Mouse (Mus musculus) spleen, postnatal 36 days (tissue): Measurements from ENCODE around the gene Ablim1.

Source experiments
- DNase-seq, 2 experiments: peaks; one replicate each; pipeline ENCODE4 v3.0.0; 2022; ENCODE audit warnings: low spot score in 2 of 2, mixed read lengths in 1 of 2

Ablim1 gene

DNA sequence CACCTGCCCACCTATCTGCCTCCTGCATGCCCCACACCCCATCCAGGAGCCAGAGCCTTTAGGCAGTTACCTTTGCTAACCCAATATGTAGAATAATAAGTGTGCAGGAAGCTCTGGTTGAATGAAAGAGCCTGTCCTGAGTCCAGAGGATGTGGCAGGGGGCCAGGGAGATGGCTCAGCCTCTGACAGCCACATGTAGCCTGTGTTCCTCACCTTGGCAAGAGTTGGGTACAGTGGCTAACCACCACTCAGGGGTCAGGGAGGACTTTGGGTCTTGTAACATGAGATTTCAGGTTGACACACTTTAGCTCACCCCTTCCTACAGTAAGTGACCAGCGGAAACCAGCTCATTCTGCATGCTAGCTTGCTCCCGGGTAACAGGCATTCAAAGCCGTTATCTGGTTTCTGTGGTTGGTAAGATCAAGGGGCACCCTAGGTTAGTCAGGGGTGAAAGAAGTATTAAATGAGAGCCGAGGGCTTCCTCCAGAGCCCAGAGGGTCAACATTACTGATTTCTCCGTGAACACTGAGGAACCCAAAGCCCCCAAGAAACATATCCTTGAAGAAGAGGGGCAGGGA, 210.5 kb downstream of the Ablim1 start:
- no peak for DNase-seq

DNA sequence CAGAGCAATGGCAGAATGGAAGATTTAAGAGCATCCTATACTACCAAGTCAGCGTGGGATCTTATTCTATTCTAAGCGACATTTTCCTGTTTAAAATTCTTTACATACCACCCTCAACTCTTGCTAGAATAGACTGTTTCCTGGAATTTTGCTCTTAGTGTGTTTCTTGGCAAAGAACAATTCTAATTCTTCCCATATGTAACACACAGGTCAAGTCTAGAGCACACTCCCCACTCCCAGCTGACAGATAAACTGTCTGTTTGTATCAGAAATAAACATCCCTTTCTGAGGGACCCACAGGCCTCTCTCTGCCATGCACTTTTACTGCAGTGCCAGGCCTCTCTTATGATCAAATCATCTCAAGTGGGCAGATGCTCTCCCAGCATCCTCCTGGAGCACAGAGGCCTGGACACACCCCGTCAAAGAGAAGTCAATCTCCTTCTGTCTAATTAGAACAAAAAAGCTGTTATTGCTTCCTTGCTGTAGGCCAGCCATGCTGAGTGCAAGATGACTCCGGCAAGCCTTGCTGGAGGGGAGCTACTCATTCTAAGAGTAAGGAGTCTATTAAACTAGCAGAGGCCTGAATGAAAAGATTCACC, 211.3 kb downstream of the Ablim1 start:
- DNase-seq = no peak

DNA sequence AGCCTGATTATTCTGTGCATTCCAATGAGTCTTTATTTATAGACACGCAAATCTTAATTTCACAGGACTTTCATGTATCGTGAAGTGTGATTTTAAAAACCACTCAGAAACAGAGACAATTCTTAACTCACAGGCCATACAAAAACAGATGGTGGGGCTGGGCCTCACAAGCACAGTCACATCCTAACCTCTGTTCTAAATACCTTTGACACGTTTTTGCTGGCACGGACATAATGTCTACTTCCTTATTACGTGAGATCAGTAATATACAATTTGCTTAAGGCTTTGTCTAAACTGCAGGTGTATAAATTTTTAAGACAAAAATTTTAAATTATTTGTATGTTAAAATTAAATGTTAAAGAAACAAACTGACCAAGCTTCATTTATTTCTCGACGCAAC, 212.7 kb downstream of the Ablim1 start:
- no peak for DNase-seq

DNA sequence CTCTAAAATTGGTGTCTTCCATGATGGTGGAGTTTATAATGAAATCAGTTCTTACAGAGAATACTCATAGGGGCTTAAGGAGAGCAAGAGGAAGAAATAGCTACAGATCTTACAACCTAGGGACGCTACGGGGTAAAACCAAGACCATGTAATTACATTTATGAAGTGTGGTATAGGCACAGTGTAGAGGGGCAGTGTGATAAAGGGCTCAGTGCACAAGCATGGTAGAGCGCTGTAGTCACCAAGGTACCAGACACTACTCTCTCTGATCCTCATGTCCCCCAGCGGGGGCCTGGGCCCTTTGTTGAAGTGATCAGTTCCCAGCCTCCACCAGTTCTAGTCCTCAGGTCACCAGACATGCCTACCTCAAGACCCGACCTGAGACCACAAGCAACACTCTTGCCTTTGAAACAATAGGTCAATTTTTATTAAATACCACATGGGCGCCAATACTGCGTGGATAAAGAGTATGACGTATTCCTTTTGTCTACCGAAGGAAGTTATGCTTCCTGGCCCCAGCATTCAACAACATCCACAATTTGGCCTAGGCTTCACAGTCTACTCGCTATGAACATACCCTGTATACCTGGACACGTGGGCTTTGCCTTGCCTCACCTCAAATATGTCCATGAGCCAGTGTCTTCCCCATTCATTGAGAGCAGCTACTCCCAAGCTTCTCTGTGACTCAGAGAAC, 213.8 kb downstream of the Ablim1 start:
- no peak for DNase-seq

DNA sequence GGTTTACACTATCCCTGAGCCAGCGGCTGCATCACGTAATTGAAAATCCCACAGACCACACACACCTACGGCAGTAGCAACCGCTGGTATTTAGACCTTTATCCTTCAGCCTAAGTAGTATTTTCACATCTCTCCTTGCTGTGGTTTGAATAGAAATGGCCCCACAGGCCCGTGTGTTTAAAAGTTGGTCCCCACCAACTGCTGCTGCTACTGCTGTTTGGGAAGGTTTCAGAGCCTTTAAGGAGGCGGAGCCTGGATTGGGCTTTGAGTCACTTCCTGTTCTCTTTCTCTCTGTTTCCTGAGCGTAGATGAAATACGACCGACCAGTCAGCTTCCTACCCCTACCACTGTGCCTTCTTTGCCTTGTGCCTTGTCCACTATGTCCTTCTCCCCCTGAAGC, 214.7 kb downstream of the Ablim1 start:
- no peak for DNase-seq

DNA sequence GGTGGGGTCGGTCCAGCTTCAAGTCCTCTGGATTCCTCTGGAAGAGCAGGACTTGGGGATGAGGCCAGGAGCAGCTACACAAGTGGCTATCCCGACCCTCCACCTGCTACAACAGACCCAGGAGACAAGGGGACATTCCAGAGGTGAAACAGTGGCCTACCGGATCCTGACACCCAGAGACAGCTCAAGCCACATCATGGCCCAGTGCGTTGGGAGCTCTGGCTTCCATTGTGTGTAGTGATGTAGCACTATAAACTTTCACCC, 215.7 kb downstream of the Ablim1 start:
- no peak for DNase-seq

DNA sequence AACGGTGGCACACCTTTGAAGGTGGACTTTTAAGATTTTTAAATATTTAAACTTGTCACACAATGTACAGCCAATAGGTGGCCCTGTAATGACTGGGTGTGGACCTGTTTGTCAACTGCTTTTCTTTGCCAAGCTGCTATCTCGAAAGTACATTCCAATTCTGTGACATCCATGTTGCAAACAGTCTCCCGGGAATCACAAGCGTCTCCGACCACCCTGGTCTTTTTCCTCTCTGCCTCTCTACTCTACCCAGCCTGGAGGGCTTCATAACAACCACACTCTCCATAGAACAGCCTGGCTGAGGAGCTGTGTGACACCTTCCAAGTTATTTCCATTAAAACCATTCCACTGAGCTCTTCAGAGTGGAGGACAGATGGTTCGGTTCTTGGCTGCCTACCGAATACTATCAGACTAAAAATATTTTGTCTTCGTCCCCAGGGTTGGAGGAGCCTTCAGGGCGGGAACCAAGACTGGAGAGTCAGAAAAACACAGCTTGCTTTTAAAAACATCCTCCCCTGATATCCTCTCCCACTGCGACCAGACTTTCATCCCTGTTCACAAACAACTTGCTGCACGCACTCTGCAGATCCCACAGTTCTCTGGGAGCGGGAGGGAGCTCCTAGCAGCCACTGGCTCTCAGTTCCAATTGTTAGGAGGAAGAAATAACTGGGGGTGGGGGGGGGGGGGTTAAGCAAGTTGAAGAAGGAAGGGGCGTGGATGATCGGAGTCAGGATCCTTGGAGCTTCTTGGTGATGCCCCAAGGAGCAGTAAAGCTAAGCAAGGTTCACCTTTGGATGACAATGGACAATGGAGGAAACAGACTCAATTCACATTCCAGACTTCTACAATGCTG, 216.3 kb downstream of the Ablim1 start:
- no peak for DNase-seq

DNA sequence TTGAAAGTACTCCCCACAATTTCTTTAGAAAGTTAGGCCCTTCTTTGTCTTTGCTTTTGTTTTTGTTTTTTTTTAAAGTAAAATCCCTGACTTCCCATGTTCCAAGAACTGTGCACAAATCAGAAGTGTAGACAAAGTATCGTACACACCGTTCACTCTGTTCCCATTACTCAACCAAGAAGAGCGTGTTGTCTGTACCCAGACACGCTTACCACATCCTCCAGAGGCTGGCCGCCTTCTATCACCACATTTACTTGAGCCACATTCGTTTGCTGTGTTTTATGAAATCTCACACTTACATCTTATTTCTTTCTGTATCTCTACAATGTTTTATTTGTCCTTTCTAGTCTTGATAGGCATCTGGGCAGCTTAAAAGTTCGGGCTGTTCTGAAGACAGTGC, 219.4 kb downstream of the Ablim1 start:
- DNase-seq = no peak

DNA sequence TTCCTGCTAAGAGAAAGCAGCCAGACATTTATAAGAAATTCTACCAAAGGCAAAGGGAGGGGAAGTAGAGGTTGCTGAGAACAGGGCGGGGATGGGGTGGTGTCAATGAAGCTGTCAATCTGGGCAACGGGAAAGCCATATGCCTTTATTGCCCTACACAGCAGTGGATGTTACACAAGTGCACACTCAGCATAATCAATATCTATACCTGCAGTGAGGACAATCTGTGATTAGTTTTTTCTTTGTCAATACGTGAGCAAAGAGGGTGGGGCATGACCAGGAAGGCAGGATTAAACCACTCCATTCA, 221.1 kb downstream of the Ablim1 start:
- no peak for DNase-seq

DNA sequence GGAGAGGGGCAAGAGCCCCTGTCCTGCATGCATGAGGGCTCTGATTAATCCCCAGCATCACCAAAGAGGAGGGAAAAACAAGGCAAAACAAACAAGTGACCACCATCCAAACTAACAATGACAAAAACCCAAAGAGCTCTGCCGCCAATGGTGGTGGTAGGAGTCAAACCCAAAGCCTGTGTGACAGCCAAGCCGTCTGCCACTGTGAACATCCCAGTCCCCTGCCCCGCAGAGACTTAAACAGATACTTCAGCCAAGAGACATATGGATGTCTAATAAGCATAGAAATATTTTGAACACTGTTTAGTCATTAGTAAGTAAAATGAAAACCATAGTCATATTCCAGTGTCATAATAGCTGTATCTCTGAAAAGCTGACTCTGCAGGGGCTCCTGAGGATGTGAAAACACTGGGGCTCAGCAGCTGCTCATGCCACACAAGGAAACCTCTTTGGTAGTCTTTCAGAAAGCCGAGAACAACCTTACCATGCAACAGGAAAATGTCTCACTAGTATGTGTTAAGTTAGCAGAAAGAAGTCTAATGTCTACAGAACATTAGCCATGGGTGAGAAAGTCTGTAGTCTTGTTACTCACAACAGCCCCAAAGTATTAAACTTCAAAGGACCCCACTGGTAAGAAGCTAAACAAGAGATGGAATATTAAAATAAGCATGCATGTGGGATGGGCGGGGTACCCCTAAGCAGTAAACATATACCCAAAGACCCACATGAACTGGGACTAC, 221.6 kb downstream of the Ablim1 start:
- no peak for DNase-seq

DNA sequence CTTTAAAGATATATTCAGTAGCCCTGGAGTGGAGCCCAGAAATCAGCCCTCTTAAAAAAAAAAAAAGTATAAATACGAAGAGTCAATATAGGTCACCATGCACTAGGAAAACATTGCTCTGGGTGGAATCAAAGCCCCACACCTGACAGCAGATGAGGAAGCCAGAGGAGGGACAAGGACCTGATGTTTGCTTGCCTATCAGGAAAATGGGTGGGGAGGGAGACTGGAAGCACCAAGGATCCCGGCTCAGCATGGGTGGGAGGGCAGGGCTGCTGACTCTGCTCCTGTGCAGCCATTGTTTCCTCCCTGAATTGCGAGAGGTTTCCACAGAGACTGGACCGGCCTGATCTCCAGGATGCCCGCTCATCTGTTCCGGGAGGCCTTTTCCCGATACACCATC, 223.4 kb downstream of the Ablim1 start:
- no peak for DNase-seq

DNA sequence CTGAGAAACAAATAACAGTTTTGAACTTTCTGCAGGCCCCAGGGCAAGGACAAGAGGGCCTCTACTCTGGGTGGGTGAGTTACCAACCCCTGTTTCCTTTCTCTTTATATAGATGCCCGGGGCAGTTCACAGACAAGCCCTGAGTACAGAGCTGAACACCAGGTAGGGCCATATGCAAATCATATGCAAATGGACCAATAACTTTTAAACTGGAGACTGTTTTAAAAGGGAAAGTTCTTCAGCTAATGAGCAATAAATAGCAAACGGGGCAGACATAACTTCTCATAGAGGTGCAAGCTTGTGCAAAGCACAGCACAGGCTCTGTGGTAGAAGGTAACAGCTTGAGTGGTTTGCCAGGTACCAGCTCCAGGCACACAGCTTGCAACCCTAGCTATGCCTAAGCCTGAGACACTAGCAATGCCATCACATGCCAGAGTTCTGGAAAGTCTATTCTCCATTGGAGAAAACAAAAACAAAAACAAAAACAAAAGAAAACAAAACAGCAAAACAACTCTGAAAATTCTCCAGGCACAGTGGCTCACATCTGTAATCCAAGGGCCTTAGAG, 225.8 kb downstream of the Ablim1 start:
- no peak for DNase-seq

DNA sequence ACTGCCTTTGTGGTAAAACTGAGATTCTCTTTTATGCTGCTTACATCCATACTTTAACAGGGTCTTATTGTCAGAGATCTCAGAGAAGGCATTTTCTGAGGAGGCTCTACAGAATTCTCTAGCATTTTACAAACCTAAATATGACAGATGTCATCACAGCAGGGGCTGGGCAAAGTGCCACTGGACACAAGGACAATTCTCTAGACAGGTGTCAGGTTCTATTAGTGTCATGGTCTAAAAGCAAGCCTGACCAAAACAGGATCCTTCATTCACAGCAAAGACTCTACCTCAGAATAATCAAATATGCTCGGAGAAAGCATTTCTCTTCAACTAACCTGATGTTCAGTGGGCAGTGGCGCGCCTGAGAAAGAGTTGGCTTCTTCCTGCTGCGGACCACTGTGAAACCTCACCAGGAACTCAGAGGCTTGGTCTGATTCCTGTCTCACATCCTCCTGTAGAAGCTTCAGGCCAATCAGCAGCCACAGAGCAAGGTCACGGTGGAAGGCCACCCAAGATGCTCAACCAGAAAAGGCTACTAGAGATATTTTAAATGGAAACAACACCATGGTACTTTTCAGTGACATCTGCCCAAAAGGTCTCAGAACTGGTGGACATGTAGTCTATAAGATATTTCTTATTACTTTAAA, 230.1 kb downstream of the Ablim1 start:
- peak; percentile 35 to 46 for DNase-seq

DNA sequence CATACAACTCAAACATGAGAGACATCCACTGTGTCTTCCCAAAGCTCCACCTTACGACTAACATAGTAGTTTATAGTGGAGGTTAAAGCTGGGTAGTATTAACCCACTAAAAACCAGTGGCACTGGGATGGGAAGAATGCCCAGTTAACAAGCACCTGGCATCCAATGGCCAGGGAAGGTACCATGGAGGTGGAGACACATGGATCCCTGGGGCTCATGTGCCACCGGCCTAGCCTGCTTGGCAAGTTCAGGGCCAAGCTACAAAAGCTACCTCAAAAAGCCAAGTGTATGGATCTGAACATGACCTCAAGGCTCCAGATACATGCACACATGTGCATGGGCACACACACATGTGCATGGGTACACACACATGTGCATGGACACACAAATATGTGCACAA, 230.8 kb downstream of the Ablim1 start:
- no peak for DNase-seq

DNA sequence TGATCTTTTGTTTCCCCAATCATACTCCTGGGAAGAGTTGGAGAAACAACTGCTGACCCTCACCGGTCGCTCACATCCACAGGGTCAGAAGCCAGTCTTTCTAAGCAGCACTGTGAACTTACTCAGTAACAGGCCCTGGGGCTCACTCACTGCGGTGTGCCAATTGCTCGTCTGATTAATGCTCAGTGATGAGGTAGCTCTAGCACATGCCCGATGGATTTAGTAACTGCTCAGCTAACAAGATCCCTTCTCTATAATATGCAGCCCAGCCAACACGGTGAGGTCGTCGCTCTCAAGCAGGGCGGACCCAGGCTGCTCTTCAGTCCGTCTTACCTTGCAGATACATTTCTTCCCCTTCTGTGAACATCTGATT, 231.6 kb downstream of the Ablim1 start:
- DNase-seq = no peak

DNA sequence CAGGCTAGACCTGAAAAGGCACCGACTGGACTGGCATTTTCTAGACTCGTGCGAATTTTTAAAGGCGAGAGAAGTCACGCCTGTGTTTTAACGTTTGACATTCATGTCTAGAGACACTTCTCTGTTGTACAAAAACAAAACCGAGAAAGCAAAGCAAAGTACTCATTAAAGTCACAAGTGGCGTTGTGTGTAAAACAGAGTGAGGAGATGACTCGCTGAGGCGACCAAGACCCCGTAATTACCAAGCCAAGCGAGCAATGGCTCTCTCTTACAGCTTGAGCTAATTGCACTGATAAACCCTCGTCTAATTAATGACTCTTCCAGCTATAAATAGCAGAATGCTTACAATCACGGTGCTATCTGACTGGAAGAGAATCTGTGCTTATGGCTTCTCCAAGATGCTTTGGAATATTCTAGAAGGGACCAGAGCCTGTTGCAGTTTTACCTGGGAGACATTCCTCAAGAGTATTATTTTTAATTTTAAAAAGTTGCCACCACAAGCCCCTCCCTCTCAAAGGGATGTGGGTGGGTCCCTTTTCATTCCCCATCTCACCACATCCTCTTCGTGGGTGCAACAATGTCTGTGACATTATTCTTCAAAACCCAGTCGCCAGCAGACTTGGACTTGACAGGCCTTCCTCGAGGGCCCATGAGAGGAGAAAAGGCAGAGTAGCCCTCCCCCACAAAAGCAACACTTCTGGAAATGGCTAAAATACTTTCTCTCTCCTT, 232.1 kb downstream of the Ablim1 start:
- DNase-seq = peak; percentile 38 to 44

DNA sequence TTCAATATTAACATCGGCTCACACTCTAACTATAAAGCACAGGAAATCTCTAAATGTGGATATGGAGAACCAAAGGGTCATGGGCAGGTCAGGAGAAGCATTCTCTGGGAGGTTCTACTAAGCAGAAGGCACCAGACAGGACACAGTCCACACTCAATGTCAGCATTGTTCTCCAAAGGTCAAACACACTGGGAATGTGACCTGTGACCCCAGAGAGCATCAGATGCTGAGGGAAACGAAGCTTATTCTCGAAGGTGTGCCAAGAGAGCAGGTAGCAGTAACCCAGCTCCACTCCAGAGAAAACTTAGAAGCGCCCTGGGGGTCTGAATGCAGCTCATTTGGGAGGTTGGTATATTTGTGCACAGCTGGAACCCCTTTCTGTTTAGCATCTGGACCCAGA, 233.2 kb downstream of the Ablim1 start:
- no peak for DNase-seq

DNA sequence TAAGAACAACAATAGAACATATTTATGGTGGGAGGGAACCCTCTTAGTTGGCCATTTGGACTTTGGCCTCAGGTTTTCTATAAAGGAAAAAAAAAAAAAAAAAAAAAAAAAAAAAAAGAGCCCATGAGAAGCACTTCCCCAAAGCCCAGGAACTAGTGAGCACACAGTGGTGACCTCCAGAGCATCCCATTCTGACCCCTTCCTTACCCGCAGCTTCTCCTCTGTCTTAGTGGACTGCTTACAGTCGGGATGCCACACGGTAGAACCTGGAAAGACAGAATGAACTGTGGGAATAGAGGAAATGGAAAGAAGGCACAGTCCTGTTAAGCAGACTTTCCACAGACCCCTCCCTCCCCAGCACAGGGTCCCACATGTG, 235.1 kb downstream of the Ablim1 start:
- no peak for DNase-seq

DNA sequence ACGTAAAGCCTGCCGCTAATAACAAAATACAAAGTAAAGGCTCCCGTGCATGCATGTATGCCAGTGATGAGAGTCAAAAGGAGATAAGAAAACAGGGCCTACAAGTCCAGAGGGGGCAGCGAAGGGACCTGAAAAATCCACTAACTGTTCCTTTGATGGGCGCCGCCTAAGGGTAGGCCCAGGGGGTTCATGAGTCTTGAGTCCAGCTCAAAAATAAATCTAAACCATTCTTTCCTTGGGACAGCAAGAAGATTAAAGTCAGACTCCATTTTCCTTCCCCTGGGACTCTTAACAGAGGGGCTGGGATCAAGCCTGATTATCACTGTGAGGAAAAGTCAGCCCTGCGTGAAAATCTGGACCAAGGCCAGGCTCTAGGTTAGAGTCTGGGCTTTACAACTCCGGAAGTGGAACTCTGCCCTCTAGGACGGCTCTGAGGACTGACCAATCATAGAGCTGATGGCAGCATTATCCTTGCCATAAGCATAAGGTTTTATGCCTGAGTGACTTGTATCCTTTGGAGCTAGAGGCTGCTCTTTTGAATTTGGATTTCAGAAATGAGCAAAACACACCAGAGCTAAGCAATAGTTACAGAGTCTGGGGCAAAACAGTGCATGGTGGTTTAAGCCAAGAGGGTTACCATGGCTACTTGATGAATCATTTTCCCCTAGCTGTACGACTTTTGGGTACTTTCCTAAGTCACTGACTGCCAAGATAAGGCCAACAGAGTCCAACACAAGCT, 235.7 kb downstream of the Ablim1 start:
- DNase-seq = no peak
